Mouse (Mus musculus) erythroblast, embryonic 14.5 days (primary cell): ENCODE data around the gene Barhl1.

Experiments used
- GATA1 ChIP-seq: IDR thresholded peaks from 2 replicates; pipeline ENCODE4 v1.6.1; 2012; ENCODE audit warnings: low read length, inconsistent platforms, mixed read lengths
- TAL1 ChIP-seq: IDR thresholded peaks from 3 replicates; pipeline ENCODE4 v1.6.1; 2012; ENCODE audit warnings: low read length, inconsistent platforms, mixed read lengths

- TF ChIP-seq TAL1: no peak
- no peak for TF ChIP-seq GATA1
Observed at GRCm38 (mm10) chr2:28952981-28953380, 36.5 kb upstream of the Barhl1 start.
